Mouse (Mus musculus) B cell, adult 2 months (primary cell): ENCODE results near the gene 1600014C10Rik.

Experiments
- DNase-seq, 2 experiments: peaks; one replicate each; pipeline ENCODE4 v3.0.0; 2022

1600014C10Rik gene

DNA sequence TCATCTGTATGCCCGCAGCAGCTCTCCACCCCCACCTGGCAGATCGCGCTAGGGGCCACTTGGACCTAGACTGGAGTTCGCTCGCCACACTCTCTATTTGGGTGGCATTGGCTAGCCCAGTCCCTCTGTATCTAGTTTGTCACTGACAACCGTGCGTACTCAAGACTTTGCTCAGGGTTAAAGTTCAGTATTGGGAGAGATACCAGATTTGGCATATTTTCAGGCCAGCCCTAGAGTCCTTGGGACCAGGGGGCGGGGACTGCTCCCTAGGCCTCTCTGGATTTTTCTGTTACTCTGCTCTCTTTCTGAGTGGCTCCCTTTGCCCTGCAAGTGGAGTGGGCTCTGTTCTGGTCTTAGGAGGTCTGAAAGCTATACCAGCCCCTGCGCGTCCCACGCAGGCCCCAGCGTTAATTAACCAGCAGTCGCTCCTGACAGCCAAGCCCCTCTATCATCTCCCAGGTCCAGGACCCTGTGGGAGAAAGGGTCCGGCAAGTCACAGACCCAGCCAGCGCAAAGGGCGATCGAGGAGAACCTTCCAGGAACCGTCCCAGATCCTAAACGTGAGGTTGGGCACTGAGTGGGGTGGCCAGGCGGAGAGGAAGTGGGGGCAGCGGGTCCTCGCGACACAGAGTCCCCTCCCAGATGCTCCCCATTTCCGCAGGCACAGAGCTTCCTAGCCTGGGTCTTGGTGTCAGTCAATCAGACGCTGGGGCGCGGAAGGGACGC is at the start of gene 1600014C10Rik:
Gene 1600014C10Rik, plus strand, starts transcription at position 256 of the 726 bp plus-strand sequence.
- DNase-seq: peak in 1 of 2 experiments; percentile 58

DNA sequence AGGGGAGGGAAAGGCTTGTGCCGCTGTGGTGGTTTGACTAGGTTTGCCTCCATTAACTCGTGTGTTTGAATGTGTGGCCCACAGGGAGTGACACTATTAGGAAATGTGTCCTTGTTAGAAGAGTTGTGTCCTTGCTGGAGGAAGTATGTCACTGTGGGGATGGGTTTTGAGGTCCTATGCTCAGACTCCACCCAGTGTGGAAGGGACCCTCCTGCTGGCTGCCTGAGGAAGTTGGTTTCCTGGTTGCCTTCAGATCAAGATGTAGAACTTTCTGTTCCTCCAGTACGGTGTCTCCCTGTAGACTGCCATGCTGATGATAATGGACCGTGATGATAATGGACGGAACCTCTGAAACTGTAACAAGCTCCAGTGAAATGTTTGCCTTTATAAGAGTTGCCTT is 48.5 kb upstream of the 1600014C10Rik start:
- DNase-seq: no peak

- DNase-seq: no peak
These were observed 42.7 kb upstream of the 1600014C10Rik start for GRCm38 (mm10) chr7:38140324-38140723.

GRCm38 (mm10) chr7:38141747-38142545 is 41.1 kb upstream of the 1600014C10Rik start:
- DNase-seq: peak; percentile 89

DNA sequence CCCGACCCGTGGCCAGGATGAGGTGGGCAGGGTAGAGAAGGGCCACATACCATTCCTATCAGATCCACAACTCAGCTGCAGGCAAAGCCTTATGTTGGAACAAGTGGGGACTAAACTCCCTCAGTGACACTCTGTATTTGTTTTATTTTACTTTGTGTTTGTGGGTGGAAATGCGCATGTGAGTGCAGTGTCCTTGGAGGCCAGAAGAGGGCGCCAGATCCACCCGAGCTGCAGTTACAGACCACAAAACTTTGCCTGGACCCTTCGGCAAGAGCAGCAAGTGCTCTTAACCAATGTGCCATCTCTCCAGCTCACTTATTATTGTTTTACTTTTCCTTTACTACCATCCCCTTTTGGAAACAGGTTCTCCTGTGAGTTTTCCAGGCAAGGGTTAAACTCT is 35.5 kb upstream of the 1600014C10Rik start:
- DNase-seq: no peak

GRCm38 (mm10) chr7:38151706-38152312 is 31.2 kb upstream of the 1600014C10Rik start:
- DNase-seq: no peak

DNA sequence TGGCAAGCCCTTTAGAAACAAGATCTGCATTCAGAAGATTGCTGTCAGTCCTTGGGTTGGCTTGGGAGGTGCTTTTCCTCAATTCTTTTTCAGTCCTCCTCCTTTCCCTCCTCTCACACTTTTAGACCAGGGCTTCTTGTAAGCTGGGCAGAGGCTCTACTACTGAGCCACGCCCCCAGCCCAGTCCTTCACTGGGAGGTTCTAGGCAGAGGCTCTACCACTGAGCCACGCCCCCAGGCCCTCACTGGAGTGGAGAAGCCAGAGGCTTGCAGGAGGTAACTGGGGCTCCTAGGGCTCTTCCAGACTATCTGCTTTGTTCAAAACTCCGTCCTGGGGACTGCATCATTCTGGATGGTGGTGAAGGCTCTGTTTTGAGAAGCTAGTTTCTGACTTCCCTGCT is 30.4 kb upstream of the 1600014C10Rik start:
- no peak for DNase-seq

DNA sequence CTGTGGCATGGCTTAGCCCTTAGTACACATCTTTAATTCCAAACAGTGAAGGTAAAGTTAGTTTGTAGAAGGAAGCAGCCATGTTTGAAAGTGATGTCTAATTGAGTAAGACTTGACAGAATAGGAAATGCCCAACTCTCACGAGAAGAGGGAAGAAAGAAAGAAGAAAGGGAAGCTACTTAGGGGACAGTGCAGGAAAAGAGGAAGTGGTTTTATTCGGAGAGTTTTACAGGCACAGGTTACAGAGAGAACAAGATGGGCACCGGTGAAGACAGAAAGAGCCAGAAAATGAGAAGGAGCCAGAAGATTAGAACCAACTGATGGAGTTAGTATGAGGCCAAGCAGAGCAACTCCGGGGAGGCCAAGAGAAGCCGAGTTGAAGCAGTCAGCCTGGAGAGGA is 27.2 kb upstream of the 1600014C10Rik start:
- peak in 1 of 2 experiments; percentile 16 for DNase-seq

- no peak for DNase-seq
These were observed 24.1 kb upstream of the 1600014C10Rik start for GRCm38 (mm10) chr7:38158764-38159458.

- peak; percentile 60 to 65 for DNase-seq
These were observed 21.6 kb upstream of the 1600014C10Rik start for GRCm38 (mm10) chr7:38161438-38161837.

DNA sequence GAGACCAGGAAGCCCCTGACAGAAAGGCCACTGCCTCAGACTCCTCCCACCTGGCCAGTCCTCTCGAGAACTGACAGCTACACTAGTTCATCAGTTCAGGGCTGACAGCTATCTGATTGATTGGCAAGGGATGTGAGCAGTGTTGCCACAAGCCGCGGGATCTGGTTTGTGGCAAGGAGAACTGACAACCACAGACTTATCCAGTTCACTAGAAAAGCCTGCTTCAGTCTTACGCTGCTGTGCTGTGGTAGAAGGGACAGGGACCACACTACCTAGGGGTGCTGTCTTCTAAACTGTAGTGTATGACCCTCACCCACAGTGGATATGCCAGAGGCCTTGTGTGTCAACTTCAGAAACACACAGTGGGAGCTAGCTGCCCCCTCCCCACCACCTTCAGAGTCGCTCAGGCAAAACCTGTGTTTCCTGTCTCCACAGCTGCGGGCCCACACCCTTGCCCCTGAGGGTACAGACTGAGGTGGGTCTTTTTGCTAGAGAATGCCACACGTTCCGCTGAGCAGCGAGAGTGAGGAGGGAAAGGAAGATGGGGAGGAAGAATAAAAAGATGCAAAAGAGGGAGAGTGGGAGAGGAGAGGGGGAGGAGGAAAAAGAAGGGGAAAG is 19.5 kb upstream of the 1600014C10Rik start:
- no peak for DNase-seq

GRCm38 (mm10) chr7:38166930-38167645 is 15.9 kb upstream of the 1600014C10Rik start:
- DNase-seq: no peak

DNA sequence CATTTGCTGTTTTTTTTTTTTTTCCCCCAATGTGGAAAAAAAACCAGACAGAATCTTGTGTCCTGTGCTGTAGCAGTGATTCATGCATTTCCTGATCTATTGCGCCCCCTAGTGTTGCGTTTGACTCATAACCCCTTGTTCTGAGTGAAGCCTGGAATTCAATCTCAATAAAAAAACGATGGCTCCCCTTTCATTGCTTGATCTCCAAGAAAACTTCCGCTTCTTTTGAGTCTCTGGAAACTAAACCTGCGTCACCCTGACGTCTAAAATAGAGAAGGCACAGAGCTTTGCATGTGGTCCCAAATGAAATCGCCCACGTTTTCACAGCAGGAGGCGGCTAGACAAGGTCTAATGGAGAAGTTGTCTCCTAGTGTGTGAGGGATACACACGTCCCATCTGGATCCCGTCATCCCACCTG is 15.3 kb upstream of the 1600014C10Rik start:
- peak; percentile 66 to 68 for DNase-seq

DNA sequence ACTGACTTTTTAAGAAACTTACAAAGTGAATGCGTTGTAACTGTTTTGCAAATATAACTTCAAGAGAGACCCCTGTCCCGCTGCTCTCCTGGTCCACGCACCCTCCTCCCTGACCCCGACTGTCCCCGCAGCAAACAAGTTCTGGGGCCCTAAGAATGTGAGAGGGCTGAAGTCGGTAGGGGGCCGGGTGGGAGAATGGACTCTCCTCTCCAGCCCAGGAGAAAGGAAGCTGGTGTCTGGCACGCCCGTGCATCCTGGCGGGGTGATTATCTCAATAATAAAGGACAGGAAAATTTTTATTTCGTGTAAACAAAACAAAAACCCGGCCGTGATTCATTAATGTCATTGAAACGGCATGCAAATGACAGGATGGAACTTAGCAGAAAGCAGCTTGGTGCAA is 9.1 kb upstream of the 1600014C10Rik start:
- no peak for DNase-seq

GRCm38 (mm10) chr7:38174321-38175148 is 8.5 kb upstream of the 1600014C10Rik start:
- no peak for DNase-seq

DNA sequence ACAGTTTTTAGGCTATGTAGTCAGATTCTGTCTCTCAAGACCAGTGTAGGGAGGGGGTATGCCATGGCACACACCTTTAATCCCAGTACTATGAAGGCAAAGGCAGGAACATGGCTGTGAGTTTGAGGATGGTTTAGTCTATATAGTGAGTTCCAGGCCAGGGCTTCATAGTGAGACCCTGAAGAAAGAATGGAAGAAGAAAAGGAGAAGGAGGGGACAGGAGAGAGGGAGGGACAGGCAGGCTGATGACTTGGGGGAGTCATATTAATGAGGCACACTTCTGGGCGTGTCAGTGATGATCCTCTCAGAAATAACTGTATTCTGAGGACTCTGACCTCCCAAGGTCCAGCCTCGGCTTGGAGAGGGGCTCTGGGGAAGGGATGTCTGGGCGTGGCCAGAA is 7.0 kb upstream of the 1600014C10Rik start:
- DNase-seq: no peak

DNA sequence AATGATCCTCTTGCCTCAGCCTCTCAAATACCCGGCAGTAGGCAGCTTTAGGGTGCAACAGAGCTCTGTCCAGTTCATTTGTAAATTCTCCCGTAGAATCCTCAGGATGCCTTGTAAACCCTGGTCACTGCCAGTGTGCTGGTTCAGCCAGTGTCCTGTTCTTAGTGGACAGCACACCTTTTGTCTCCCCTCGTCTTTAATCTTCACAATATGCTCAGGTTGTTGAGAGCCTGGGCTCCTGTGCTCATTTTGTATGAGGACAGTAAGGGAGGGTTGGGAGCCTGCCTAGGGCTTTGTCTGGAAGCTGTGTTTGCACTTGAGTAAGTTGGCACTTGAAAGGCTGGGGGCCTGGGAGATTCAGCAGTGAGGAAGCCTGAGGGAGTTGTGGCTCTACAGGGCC is 3.1 kb upstream of the 1600014C10Rik start:
- DNase-seq: no peak

DNA sequence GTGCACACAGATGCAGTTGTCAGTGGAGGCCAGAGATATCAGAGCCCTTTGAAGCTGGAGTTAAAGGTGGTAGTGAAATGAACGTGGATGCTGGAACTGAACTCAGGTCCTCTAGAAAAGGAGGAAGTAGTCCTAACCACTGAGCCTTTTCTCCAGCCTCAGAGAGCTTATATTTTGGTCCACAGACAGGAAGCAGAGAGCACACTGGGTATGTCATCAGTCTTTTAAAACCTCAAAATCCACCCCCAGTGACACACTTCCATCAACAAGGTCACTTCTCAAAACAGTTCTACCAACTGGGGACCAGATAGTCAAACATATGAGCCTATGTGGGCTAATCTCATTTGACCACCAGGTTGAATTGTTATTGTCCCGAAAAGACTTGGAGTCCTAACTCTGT is 1.7 kb upstream of the 1600014C10Rik start:
- no peak for DNase-seq

DNA sequence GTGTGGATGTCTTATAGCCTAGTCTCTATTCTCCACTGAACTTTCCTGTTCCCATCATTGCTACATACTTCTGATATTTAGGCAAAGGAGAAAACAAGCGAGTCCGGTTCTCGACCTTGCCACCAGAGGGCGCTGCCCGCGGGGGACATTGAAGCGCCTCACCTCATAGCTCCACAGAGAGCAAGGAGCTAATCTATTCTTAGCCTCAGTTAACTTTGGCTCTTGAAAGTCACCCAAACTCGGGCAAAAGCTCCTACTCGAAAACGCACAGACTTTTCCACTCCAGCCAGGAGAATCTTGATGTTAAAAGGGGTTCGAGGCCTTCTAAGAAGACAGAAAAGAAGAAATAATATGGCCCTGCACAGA is 438 bp upstream of the 1600014C10Rik start:
- peak; percentile 92 to 93 for DNase-seq

DNA sequence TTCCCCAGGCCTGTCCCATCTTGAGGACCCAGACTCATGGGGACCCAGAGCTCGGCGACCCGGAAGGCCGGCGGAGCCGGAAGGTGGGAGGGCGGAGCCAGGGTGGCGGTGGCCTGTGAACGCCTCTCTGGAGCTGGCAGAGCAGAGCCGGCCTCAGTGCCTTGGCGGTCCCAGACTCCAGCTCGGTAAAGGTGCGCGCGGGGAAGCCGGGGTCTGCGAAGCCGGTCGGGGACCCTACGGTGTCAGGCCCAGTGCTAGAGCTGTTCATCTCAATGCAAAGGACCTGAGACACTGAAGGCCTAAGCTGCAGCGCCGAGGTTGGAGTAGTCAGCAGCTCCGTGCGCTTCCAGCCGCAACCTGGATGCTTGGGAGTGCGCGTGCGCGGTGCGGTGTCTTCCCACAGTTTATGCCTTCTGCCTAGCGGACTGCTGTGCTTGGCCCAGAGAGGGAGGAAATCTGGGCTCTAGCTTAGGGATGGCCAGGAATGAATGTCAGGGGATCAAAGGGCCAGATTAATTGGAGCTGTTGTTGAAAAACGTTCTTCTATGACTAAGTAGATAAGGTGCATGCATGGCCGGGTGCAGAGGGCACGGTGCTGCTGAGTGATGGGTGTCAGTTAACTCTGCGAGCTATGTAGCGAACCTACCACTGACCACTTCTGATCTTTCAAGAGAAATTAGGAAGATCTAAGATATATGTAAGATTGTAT is 846 bp downstream of the 1600014C10Rik start:
- peak; percentile 85 to 87 for DNase-seq

DNA sequence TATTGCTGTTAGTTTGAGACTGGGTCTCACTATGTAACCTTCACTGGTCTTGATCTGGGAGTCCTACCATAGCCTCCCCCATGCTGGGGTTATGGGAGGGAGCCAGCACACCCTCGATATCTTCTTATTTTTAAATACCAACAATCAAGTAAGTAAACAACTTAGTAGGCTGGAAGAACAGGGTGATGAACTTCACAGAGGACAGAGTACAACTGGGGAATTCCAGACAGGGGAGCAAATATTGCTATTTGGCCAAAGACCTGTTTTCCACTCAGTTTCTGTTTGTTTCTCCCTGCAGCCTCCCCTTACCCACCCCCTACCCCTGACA is 1.4 kb downstream of the 1600014C10Rik start:
- no peak for DNase-seq
